Mouse (Mus musculus) macrophage (primary cell): ENCODE data around the gene Hist1h2bf. TPM values are rescaled to one million over a fixed set of nuclear protein-coding genes. Genes with fewer than 3 reads are reported as not detected.
"Not testable (repeated sequence)": the region's sequence is repeated elsewhere in the genome, so short reads cannot be mapped to it uniquely, and the experiment has no call there.

Source experiments
- H3K27ac ChIP-seq: fragments of 350-480 bp; formaldehyde crosslinking; 2 replicates; pipeline ENCODE4 v1.9.0; 2021
- H3K36me3 ChIP-seq: fragments of 350-480 bp; formaldehyde crosslinking; 2 replicates; pipeline ENCODE4 v1.9.0; 2021; ENCODE audit errors: inconsistent target
- H3K4me3 ChIP-seq: fragments of 350-480 bp; formaldehyde crosslinking; 2 replicates; pipeline ENCODE4 v1.9.0; 2021; ENCODE audit errors: inconsistent target
- H3K79me2 ChIP-seq: fragments of 350-480 bp; formaldehyde crosslinking; 2 replicates; pipeline ENCODE4 v1.9.0; 2021; ENCODE audit errors: inconsistent target
- WGBS: methylation state at CpG from one replicate; pipeline ENCODE4 v1.1.7; 2026; ENCODE audit warnings: inconsistent platforms; ENCODE audit not compliant: missing documents; 5-methylcytosine and 5-hydroxymethylcytosine counted together
- polyA plus RNA-seq: library from polyadenylated mRNA; stranded (reverse); fragments of 250-400 nt; gene quantifications from 3 replicates; pipeline ENCODE4 v1.2.4, GENCODE M21; 2018; ENCODE audit warnings: inconsistent platforms

Hist1h2bf gene
- polyA plus RNA-seq, 1 experiment from 2014 or later, result not detected

DNA sequence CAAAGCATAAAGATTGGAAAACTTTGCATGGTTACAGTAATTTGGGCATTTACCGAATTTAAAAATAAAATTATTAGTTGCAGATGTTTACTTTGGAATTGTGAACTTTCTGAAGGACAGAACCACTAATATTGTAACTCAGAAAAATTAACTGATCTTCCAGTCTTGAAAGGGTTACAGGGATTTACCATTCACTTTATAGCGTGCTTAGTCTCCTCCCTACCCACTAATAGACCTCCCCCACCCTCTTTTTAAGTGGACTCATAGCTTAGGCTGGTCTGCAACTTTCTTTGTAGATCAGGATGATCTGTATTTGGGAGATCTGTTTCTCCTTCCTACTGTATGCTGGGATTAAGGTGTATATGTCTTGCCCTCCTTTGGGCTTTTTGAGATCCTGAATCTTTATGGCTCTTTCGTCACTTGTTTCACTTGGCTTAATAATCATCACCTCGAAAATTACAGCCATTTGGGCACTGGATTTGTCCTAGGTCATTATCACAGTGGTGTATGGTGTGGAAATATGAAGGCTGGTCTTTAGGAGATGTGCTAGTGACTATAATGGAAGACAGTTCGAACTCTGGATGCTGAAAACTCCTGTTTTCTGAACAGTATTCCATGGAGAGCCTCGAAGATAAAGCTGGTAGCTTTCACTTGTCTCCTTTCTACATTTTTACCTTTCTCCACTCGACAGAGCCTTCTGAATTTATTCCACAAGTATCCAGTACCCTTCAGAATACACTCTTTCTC is 37.7 kb downstream of the Hist1h2bf start:
- Histone ChIP-seq H3K79me2 (no peaks in the 10 kb centered on the region), H3K36me3 (no peaks in the 10 kb centered on the region), H3K27ac (peak overlapping the region; percentile 51), H3K4me3 (peak overlapping the region; percentile 39)
- WGBS, result 45% methylated on average over 7 of the region's 7 CpGs

DNA sequence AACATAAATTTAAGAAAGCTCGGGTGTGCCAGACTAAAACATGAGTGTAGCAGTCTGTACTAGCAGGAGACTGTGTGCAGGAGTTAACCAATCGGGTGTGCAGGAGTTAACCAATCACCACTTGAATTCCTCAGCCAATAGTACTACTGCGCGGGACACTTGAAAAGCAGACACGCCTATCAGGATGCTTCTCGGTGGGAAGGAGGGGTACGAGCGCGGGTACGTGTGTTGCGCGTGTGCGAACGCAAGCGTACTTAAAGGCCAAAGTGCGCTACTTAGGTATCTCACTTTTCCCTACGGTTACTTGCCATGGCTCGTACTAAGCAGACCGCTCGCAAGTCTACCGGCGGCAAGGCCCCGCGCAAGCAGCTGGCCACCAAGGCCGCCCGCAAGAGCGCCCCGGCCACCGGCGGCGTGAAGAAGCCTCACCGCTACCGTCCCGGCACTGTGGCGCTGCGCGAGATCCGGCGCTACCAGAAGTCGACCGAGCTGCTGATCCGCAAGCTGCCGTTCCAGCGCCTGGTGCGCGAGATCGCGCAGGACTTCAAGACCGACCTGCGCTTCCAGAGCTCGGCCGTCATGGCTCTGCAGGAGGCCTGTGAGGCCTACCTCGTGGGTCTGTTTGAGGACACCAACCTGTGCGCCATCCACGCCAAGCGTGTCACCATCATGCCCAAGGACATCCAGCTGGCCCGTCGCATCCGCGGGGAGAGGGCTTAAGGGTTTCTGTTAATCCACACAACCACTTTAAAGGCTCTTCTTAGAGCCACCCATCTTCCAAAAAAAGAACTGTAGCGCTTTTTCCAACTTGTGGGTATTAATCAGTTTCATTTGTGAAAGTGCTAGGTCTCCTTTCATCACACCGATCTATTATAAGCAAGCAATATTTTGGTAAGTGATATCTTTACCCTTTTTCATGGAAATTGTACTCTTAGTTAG is 38.6 kb downstream of the Hist1h2bf start, which contains the start of gene Hist1h3g:
Gene Hist1h3g, plus strand, starts transcription at position 286 of the 939 bp plus-strand sequence.
- H3K36me3 ChIP-seq, H3K79me2 ChIP-seq: not testable (repeated sequence)
- Histone ChIP-seq H3K4me3 (peak within 1 kb of the TSS; percentile 41), H3K27ac (peak within 1 kb of the TSS; percentile 89)
- under 1% methylated on average over 22 of the region's 62 CpGs for WGBS

DNA sequence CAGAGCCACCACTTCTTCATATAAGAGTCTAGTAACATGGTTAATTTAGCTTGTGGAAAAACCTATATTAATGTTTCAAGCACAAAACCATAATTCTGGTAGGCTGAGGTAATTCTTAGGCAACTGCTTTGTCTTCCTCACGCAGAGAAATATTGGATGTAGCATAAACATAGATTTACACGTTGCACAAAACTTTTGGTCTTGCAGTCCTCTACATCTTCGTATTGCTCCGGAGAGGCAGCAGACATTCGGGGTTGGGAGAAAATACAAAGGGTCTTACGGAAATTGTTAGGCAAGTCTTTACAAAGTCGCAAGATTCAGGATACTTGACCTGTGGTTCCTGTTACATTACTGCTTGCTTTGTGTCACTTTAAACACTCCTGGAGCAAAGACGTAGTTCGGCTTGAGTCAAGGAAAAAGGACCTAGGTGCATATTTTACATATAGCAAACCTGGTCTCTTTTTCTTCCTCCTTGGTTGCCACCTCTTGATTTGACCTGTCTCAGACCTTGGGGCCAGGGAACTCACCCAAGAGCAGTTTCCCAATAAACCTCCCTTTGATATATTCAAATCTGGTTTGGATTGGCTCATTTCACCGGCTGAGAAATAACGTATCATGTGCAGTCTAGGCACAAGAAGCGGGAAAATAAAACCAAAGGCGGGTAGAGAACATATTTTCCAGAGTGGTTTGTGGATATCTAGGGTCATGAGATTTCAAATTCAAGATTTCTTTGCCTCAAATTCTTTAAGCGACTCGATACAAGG is 39.4 kb downstream of the Hist1h2bf start:
- peak overlapping the region; percentile 41 for H3K4me3 ChIP-seq
- peak overlapping the region; percentile 89 for H3K27ac ChIP-seq
- H3K36me3 ChIP-seq, result no peaks in the 10 kb centered on the region
- H3K79me2 ChIP-seq, result no peaks in the 10 kb centered on the region
- 1% methylated on average over 15 of the region's 15 CpGs for WGBS

DNA sequence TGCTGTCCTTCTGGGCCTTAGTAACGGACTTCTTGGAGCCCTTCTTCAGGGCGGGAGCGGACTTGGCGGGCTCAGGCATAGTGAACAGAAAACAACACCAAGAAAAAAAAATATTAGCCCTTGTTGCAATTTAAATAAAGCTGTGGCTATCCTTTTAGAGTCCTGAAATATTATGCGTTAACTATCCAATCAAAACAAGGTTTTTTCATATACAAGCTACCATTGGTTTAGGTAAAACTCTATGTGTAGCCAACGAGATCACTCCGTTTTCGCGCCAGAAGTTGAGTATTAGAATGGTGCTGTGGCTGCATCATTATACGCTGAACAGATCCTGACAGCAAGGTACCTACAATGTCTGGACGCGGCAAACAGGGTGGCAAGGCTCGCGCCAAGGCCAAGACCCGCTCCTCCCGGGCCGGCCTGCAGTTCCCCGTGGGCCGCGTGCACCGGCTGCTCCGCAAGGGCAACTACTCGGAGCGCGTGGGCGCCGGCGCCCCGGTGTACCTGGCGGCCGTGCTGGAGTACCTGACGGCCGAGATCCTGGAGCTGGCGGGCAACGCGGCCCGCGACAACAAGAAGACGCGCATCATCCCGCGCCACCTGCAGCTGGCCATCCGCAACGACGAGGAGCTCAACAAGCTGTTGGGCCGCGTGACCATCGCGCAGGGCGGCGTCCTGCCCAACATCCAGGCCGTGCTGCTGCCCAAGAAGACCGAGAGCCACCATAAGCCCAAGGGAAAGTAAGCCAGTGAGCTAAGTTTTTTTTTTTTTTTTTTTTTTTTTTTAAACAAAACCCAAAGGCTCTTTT is 40.2 kb downstream of the Hist1h2bf start, which contains the start of gene Hist1h2af:
Gene Hist1h2af, plus strand, starts transcription at position 347 of the 808 bp plus-strand sequence.
- Histone ChIP-seq H3K27ac (peak within 1 kb of the TSS; percentile 91), H3K4me3 (peak within 1 kb of the TSS; percentile 41)
- H3K79me2 ChIP-seq, H3K36me3 ChIP-seq: not testable (repeated sequence)
- WGBS, result 4% methylated on average over 12 of the region's 53 CpGs

DNA sequence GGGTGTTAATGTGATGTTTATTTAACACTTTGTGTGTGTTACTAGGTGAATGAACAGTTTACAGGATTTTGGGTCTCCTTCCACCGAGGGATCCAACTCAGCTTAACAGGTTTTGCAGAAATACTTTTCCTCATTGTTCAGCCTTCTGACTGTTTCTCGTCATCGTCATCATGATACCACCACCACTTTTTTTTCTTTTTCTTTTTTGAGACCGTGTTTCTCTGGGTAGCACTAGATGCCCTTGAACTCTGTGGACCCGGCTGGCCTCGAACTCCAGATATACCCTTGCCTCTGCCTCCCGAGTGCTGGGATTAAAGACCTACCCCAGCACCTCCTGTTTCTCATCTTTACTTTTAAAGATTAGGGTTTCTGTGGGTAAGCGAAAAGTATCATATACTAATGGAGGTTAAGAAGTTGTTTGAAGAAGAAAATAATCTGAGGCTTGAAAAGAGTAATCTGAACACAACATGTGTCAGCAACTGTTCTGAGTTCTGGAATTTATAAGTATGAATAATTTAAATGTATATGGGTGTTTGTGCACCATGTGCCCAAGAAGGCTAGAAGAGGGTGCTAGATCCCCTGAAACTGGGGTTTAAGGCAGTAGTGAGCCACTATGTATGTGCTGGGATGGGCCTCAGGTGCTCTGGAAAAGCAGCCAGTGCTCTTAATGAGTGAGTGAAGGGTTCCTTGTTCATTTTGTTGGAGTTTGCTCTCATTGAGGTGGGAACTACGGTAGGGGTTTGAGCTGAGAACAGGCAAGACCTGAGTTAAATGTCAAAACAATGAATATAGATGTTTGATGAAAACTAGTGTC is 41.5 kb downstream of the Hist1h2bf start:
- H3K4me3 ChIP-seq, result peak overlapping the region; percentile 37
- H3K27ac ChIP-seq, result peak overlapping the region; percentile 91
- WGBS, result 36% methylated on average over 9 of the region's 9 CpGs
- H3K36me3 ChIP-seq, result no peaks in the 10 kb centered on the region
- no peaks in the 10 kb centered on the region for H3K79me2 ChIP-seq

DNA sequence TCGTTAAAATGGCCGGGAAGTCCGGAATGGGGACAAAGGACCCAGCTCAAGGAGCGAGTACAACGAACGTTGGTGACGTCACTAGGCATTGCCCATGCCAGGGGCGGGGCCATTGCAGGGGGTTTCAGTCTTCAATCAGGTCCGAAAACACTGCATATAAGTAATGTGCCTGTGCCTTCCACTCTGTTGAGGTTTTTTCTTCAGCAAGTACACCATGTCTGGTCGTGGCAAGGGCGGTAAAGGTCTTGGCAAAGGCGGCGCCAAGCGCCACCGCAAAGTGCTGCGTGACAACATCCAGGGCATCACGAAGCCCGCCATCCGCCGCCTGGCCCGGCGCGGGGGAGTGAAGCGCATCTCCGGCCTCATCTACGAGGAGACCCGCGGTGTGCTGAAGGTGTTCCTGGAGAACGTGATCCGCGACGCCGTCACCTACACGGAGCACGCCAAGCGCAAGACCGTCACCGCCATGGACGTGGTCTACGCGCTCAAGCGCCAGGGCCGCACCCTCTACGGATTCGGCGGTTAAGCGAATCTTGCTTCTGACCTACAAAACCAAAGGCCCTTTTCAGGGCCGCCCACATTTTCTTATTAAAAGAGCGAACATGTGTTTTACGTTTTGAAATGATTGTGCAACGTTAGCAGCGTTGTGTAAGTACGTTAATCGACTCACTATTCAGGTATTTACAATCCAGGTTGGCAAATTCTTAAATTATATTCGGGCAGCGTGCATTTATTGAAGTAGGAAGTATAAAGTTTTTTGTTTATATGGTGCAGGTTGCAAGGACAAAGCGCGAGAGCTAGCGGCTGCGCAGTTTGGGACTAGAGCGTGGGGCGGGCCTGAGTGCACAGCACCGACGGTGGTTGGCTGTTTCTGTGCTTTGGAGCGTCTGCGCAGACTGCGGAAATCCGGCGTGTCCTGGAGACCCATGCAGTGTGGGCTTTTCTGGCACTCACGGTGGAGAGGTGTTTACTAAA is 42.8 kb downstream of the Hist1h2bf start, which contains the start of gene Hist1h4h:
Gene Hist1h4h, plus strand, starts transcription at position 150 of the 975 bp plus-strand sequence.
- H3K4me3 ChIP-seq, result peak within 1 kb of the TSS; percentile 58
- WGBS, result under 1% methylated on average over 50 of the region's 70 CpGs
- H3K36me3 ChIP-seq, result no peaks in the 10 kb centered on the region
- H3K27ac ChIP-seq, result peak within 1 kb of the TSS; percentile 91
- H3K79me2 ChIP-seq, result no peaks in the 10 kb centered on the region

DNA sequence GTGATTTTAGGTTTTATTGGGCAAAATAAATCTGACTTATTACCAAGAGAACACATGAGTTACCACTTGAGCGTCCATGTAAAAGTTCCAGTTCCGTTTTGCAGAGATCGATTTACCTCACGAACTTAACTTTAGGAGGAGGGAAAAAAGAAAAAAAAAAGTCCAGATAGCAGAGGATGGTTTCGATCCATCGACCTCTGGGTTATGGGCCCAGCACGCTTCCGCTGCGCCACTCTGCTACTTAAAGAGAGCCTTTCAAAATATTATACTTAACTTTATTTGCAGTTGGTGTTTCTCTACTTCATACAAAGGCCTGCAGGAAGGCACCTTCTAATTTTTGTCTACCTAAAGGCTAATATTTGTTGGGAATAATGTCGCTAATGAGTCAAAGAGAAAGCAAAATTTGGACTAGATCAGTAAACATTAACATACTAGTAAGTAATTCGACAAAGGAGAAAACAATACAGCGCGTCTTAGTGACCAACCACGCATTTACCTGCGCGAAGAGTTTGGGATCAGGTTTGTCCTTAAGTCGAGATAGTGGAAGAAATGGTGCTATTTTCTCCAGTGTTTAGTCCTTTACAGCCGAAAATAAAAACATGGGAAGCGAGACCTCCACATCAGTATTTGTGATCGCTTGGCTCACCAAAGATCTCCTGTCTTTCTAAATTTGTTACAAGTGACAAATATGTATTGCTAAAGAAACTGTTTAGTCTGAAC is 43.7 kb downstream of the Hist1h2bf start:
- Histone ChIP-seq H3K27ac (peak overlapping the region; percentile 91), H3K4me3 (peak overlapping the region; percentile 58), H3K36me3 (no peaks in the 10 kb centered on the region), H3K79me2 (no peaks in the 10 kb centered on the region)
- WGBS, result 2% methylated on average over 20 of the region's 20 CpGs

DNA sequence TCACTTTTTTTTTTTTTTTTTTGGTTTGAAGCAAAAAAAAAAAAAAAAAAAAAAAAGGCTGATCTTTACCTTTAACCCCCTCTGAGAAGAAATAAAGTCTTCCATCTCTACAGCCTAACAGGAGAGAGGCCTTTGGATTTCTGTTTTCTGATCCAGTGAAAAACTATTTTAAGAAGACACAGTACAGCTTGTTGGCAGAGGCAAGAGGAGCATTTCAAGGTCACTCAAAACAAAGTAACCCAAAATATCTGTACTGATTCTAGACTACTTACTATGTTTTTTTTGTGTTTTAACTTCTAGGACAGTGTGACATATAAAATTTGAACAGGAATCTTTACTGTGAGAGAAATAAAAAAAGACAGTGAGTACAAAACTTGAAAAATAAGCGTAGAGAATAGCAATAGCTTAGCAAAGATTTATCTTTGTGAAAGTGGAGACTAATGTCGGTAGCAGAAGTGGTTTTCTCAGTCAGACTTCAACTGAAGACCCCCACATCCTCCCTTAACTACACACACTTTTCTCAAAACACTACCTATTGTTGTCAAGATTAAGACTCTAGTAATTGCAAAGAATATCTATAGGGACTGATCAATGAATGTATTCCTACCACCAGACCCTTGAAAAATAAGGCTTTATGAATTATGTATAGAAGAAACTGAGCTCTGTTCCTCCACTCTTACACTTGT is 44.4 kb downstream of the Hist1h2bf start:
- Histone ChIP-seq H3K79me2 (no peaks in the 10 kb centered on the region), H3K4me3 (peak overlapping the region; percentile 58), H3K36me3 (no peaks in the 10 kb centered on the region), H3K27ac (peak overlapping the region; percentile 91; the same call in 1 of the 2 replicates)
- WGBS, result 26% methylated on average over 2 of the region's 2 CpGs

DNA sequence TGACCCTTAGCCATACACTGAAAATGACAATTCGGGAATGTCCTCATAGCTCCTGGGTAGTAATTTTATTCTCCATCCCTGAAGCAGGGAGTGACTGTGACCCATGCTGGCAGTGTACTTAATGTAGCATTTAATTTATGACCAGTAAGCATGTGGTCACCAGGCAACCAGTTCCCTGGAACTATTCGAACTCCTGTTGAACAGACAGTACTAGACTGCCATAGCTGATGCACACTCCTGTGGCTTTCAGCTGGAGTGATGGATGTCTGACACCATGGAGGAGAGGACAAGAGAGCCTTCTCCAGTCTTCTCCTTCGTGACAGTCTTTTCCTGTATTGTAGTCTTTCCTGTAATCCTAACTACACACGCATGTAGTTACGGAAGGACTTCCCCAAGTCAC is 45.0 kb downstream of the Hist1h2bf start:
- H3K36me3 ChIP-seq, result no peaks in the 10 kb centered on the region
- 93% methylated on average over 5 of the region's 5 CpGs for WGBS
- no peaks in the 10 kb centered on the region for H3K79me2 ChIP-seq
- H3K4me3 ChIP-seq, result no peak overlapping the region
- no peak overlapping the region for H3K27ac ChIP-seq

DNA sequence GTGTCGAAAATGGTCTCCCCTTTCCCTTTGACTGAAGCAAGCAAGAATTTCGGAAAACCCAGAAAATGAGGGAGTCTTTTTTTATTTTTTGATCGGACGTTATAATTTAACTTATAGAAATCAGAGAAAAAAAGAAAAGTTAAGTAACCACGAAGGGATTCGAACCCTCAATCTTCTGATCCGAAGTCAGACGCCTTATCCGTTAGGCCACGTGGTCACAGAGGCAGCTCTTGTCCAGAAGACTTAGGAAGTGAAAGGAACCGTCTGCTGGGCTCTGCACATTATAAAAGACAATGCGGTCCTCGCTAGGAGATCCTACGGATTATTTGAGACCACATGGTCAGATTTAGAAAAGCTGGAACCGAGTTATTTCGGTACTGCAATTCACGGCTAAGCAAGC is 47.7 kb downstream of the Hist1h2bf start:
- H3K4me3 ChIP-seq, result peak overlapping the region; percentile 27
- H3K27ac ChIP-seq, result no peak overlapping the region
- no peaks in the 10 kb centered on the region for H3K79me2 ChIP-seq
- 1% methylated on average over 15 of the region's 17 CpGs for WGBS
- H3K36me3 ChIP-seq, result no peaks in the 10 kb centered on the region

DNA sequence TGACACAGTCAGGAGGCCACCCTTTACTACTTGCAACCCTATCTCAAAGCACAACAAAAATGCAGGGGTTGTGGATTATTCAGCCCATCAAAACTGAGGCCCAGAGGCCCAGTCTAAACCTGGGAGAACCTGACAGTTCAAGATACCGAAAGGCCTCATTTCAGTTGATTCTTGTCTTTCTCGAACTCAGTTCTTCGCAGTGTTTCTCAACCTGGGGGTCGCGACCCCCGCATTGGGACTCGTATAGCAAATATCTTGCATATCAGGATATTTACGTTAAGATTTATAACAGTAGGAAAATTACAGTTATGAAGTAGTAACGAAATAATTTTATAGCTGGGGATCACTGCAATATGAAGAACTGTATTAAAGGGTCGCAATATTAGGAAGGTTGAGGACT is 48.1 kb downstream of the Hist1h2bf start:
- Histone ChIP-seq H3K79me2 (no peaks in the 10 kb centered on the region), H3K4me3 (peak overlapping the region; percentile 27; the same call in 1 of the 2 replicates), H3K36me3 (no peaks in the 10 kb centered on the region), H3K27ac (no peak overlapping the region)
- WGBS, result 6% methylated on average over 10 of the region's 10 CpGs
